Mouse (Mus musculus) ES-Bruce4 (cell line): ENCODE data around the gene Peli2. TPM values are rescaled to one million over a fixed set of nuclear protein-coding genes. Genes with fewer than 3 reads are reported as not detected.
"Not testable (repeated sequence)": the region's sequence is repeated elsewhere in the genome, so short reads cannot be mapped to it uniquely, and the experiment has no call there.

ENCODE experiments used
- H3K27ac ChIP-seq: 2 replicates; pipeline ENCODE4 v1.5.1; 2012; ENCODE audit warnings: low read length, inconsistent platforms; ENCODE audit not compliant: insufficient read depth
- H3K27me3 ChIP-seq: 2 replicates; pipeline ENCODE4 v1.6.1; 2012; ENCODE audit warnings: mild to moderate bottlenecking, low read length, inconsistent platforms; ENCODE audit not compliant: control insufficient read depth, poor library complexity, insufficient read depth, severe bottlenecking
- H3K36me3 ChIP-seq: 2 replicates; pipeline ENCODE4 v1.6.1; 2012; ENCODE audit warnings: inconsistent platforms, mild to moderate bottlenecking, low read length, moderate library complexity; ENCODE audit not compliant: control insufficient read depth, poor library complexity, insufficient read depth, severe bottlenecking
- H3K4me1 ChIP-seq: one replicate; pipeline ENCODE4 v1.8.1; 2011; ENCODE audit warnings: low read length; ENCODE audit not compliant: control insufficient read depth, insufficient read depth
- H3K4me3 ChIP-seq: 2 replicates; pipeline ENCODE4 v1.5.1; 2011; ENCODE audit warnings: low read depth, mild to moderate bottlenecking, low read length
- H3K9ac ChIP-seq: 2 replicates; pipeline ENCODE4 v1.6.1; 2012; ENCODE audit warnings: low read depth, mild to moderate bottlenecking, inconsistent platforms; ENCODE audit not compliant: poor library complexity, severe bottlenecking
- H3K9me3 ChIP-seq: replicated peaks from 2 replicates; pipeline ENCODE4 v1.6.1; 2012; ENCODE audit warnings: mild to moderate bottlenecking, low read length, inconsistent platforms; ENCODE audit not compliant: control insufficient read depth, poor library complexity, insufficient read depth, severe bottlenecking
- CTCF ChIP-seq: IDR thresholded peaks from one replicate; pipeline ENCODE4 v1.8.1; 2011; ENCODE audit warnings: low read depth, low read length
- EP300 ChIP-seq: IDR thresholded peaks from 2 replicates; pipeline ENCODE4 v1.6.1; 2011; ENCODE audit warnings: low read depth, low read length; ENCODE audit not compliant: insufficient read depth
- POLR2A ChIP-seq: IDR thresholded peaks from one replicate; pipeline ENCODE4 v1.8.1; 2011; ENCODE audit warnings: low read length; ENCODE audit not compliant: insufficient read depth
- polyA plus RNA-seq: library from polyadenylated mRNA; stranded (reverse); fragments of >200 nt; gene quantifications from 2 replicates; pipeline ENCODE4 v1.2.4, GENCODE M21; 2011; ENCODE audit warnings: low read depth; ENCODE audit not compliant: missing spikeins, insufficient read depth, insufficient read length

Gene Peli2
- 7.4 and 9.6 TPM in 2 replicates for polyA plus RNA-seq

DNA sequence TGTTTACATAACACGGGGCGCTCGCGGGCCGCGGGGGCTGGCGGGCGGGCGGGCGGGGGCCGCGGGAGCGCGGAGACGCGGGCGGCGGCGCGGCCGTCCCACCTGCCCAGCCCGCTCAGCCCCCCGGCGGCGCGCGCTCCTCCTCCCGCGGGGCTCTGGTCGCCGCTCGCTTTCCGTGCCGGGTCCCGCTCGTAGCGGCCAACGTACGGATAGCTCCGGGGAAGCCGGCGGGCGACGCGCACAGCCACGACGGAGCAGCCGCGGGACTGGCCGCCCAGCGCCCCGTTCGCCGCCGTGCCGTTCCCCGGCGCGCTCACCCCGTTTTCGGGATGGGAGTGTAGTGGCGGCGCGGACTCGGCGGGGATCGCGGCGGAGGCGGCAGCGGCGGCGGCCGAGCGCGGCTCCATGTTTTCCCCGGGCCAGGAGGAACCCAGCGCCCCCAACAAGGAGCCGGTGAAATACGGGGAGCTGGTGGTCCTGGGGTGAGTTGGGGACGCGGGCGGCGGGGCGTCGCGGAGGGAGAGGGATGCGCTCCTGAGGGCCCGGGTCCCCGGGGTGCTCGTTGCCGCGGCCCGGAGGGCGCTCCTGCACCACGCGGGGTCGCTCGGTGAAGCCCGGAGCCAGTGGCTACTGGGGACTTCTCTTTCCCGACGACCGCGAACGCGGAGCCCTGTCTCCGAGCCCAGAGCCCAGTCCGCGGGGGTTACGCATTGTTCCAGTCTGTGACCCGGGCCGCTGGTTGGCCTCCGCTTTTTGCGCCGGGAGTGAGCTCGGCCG, at the start of gene Peli2:
TSS of gene Peli2 (plus strand) at position 72 of the 777 bp plus-strand sequence.
- peaks cover 10% of the 10 kb centered on the region for H3K27me3 ChIP-seq
- peak within 1 kb of the TSS; percentile 99 for H3K9ac ChIP-seq
- TF ChIP-seq POLR2A (no peak), EP300 (no peak), CTCF (no peak)
- H3K9me3 ChIP-seq = peaks cover 7% of the 10 kb centered on the region; the same call in 1 of the 2 replicates
- no peaks in the 10 kb centered on the region for H3K4me1 ChIP-seq
- H3K4me3 ChIP-seq = peak within 1 kb of the TSS; percentile 95
- no peak within 1 kb of the TSS for H3K27ac ChIP-seq
- H3K36me3 ChIP-seq = no peaks in the 10 kb centered on the region

DNA sequence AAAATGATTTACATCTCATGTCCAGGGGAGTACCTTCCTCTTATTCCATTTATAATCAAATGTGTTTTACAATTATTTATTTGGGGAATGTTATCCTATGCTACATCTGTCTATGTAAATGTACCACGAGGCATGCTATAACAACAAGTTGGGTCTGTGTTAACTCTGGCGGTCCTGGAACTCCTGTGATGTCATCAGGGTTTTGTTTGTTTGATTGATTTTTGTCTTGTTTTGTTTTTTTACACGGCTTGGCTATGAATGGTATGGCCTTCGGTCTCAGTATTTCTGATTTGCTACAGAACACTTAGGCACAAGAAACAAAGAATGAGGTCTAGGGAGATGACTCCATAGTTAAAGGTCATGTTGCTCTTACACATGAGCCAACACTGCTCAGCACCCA, 48.5 kb upstream of the Peli2 start:
- no peak overlapping the region for H3K9ac ChIP-seq
- H3K36me3 ChIP-seq = no peaks in the 10 kb centered on the region
- no peaks in the 10 kb centered on the region for H3K9me3 ChIP-seq
- TF ChIP-seq CTCF (no peak), POLR2A (no peak), EP300 (no peak)
- no peaks in the 10 kb centered on the region; the same call in 1 of the 2 replicates for H3K27me3 ChIP-seq
- H3K4me3 ChIP-seq = no peak overlapping the region
- no peaks in the 10 kb centered on the region for H3K4me1 ChIP-seq
- H3K27ac ChIP-seq = no peak overlapping the region

DNA sequence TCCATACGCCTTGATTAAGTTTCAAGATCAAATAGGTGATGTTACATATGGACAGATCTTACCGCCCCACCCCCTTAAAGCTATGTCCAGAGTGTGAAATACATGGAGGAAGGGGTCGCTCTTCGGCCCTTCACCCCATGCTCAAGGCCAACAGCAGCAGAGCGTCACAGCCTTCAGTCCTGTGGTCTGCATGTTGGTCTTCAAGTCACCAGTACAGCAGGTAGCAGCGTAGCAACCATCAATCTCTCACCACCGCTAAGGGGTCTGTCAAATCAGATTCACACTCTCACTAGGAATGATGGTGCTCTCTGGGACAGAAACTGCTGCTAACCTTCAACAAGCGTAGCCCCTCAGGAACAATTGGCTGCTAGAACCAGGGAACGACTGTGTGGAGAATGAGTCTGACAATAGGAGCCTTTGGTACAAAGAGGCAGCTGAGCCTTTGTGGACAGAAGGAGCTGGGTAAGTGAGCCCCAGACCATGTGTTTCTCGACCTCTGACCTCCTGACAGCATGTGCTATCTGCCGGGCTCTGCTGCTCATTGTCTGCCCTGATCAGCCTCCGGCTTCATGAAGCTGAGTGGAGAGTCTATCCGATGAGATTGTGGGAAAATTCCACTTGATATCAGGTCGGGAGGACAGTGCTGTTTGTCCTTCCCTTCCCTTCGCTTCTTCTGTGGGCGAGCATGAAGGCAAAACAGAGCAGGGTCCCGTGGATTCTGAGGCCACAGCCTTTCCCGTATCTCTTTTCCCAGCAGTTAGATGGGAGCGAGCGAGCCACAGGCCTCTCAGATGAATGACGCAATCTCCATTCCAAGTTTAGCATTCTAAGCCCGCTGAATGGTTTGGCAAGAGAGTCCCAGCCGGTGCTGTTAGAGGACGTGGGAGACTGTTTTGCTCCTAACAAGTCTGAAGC, 47.1 kb upstream of the Peli2 start:
- Histone ChIP-seq H3K36me3 (no peaks in the 10 kb centered on the region), H3K27me3 (no peaks in the 10 kb centered on the region; the same call in 1 of the 2 replicates), H3K4me3 (no peak overlapping the region), H3K9ac (no peak overlapping the region), H3K4me1 (no peaks in the 10 kb centered on the region), H3K27ac (no peak overlapping the region), H3K9me3 (no peaks in the 10 kb centered on the region)
- TF ChIP-seq CTCF = no peak
- no peak for TF ChIP-seq POLR2A
- TF ChIP-seq EP300 = no peak

DNA sequence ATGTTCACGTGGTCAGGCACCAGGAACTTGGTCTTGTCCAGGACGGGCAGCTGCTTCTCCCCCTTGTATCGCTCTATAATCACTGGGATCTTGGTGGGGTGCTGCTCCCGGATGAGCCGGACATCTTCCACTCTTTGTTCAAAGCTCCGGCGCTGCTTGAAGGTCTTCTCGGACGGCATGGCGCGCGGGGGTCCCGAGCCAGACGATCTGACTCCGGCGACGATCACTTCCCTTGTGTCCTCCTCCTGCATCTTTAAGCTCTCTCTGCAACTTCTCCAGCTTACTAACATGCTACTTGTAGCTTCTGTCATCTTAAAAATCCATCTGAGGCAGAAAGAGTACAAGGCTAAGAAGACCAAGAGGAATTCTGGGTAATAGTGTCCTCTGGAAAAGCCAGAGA, 41.0 kb upstream of the Peli2 start:
- H3K9me3 ChIP-seq, H3K27me3 ChIP-seq, H3K4me1 ChIP-seq, H3K9ac ChIP-seq, H3K27ac ChIP-seq, H3K4me3 ChIP-seq, H3K36me3 ChIP-seq: not testable (repeated sequence)

DNA sequence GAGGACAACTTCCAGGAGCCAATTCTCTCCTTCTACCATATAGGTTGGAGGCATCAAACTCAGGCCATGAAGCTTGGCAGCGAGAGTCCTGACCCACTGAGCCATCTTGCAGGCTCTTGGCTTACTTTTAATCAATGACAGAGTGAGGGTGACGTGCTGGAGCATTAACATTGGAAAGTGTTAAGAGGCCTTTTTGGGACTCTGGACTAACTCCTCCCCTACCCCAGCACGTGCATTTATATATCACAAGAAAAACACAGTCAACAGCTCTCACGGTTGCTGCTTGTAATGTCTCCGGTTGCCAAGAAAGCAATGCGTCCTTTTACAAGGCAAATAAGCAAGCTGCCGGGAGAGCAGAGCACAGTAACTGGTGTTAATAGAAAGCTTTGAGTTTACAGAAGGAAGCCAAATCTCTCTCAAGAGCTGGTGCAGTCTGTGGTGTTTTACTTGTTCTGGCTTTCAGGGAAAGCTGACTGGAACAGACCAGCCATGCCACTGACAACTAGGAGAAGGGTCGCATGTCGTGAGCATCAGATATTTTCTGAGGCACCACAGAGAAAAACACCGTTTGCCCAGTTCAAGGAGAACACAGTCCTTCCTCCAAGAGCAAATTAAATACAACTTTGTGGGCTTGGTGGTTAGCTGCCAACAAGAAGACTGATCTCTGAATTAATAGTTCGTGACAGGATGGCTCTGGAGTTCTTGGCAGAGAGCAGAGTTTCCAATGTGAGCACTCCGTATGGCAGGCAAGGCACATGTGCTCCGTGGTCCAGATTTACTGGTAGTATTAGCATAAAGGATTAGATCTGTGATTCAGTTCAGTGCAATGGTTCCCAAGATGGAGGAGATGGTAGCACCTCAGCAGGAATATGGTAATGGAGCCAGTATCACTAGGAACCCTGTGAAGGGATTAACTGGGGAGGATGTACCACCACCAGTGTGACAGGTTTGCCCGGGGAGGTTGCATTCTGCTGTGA, 36.5 kb upstream of the Peli2 start:
- no peak overlapping the region for H3K9ac ChIP-seq
- H3K4me3 ChIP-seq = no peak overlapping the region
- H3K27ac ChIP-seq = no peak overlapping the region
- H3K4me1 ChIP-seq = no peaks in the 10 kb centered on the region
- H3K9me3 ChIP-seq = no peaks in the 10 kb centered on the region
- TF ChIP-seq POLR2A = no peak
- no peak for TF ChIP-seq CTCF
- TF ChIP-seq EP300 = no peak
- no peaks in the 10 kb centered on the region for H3K27me3 ChIP-seq
- no peaks in the 10 kb centered on the region for H3K36me3 ChIP-seq
